Mouse (Mus musculus): ENCODE data around the gene Ccn5. TPM values are rescaled to one million over a fixed set of nuclear protein-coding genes. Genes with fewer than 3 reads are reported as not detected.

Ccn5 gene
- polyA plus RNA-seq, 1 experiment = 4.9 TPM

DNA sequence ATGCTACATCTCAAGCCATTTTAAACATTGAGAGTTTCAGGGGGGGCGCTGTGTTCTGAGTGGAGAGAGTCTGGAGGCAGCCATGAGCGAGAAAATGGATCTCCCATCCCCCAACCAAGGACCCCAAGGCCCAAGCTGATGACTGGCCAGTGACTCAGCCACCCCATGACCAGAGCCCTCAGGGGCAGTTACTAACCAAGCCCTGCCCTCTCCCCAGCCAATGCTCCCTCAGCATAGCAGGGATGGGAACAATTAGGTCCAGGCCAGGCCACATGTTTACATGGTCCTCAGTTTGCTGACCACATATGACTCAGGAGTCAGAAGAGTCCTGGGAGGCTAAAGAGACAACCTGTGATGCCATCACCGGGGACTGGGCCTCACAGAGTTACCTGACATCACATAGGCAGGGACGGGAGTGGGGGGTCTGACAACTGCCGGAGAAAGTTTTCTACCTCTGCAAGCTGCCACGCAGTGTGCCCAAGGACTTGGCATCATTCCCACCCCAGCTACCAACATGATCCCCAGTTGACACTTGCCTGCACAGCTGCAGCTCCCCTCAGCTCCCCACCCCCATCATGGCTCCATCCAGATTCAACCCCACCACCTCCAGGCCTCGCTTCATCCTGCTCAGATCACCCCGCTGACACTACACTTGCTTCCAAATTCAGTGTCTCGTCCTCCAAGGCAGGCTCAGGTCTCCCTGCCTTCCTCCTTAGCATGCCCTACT, 5.8 kb upstream of the Ccn5 start:
- Histone ChIP-seq H3K4me3 (ENCODE audit: control insufficient read depth, low read depth, low read length) (no peak overlapping the region), H3K36me3 (ENCODE audit: control insufficient read depth, insufficient read depth, low read length) (no peaks in the 10 kb centered on the region), H3K27me3 (ENCODE audit: control insufficient read depth, insufficient read depth, low read length) (no peaks in the 10 kb centered on the region), H3K27ac (ENCODE audit: control insufficient read depth, insufficient read depth, low read depth, low read length) (no peak overlapping the region), H3K4me1 (ENCODE audit: control insufficient read depth, insufficient read depth, low read length) (no peaks in the 10 kb centered on the region)
- no peak for TF ChIP-seq CTCF (IDR thresholded peaks at IDR 0.05; ENCODE audit: control insufficient read depth, insufficient read depth, insufficient replicate concordance, low read depth, low read length)
- no peak for TF ChIP-seq POLR2A (IDR thresholded peaks at IDR 0.05; ENCODE audit: control insufficient read depth, low read depth, low read length)

DNA sequence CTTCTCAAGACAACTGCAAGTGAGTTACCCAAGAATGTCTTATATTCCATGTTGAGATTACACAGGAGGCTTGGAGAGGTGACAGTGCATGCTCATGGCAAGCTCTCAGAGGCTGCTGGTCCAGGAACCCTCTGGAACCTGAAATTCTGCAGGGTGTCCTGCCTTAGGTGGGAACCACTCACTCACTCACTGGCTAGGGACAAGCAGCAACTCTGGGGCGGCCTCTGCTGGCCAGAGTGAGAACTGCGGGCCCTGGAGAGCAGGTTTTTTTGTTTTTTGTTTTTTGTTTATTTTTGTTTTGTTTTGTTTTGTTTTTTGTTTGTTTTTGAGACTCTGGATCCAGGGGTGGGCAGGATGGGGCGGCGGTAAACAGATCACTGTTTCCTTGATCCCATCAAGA, 2.6 kb downstream of the Ccn5 start:
- TF ChIP-seq POLR2A (IDR thresholded peaks at IDR 0.05; ENCODE audit: control insufficient read depth, low read depth, low read length) (no peak), CTCF (IDR thresholded peaks at IDR 0.05; ENCODE audit: control insufficient read depth, insufficient read depth, insufficient replicate concordance, low read depth, low read length) (peak; percentile 93)
- 0 out of 2 replicates have a peak overlapping the region, but pooled peaks have one; percentile 33 for H3K27ac ChIP-seq (ENCODE audit: control insufficient read depth, insufficient read depth, low read depth, low read length)
- H3K4me3 ChIP-seq (ENCODE audit: control insufficient read depth, low read depth, low read length) = no peak overlapping the region
- no peaks in the 10 kb centered on the region; the same call in 1 of the 2 replicates for H3K4me1 ChIP-seq (ENCODE audit: control insufficient read depth, insufficient read depth, low read length)
- H3K27me3 ChIP-seq (ENCODE audit: control insufficient read depth, insufficient read depth, low read length) = no peaks in the 10 kb centered on the region
- no peaks in the 10 kb centered on the region for H3K36me3 ChIP-seq (ENCODE audit: control insufficient read depth, insufficient read depth, low read length)

DNA sequence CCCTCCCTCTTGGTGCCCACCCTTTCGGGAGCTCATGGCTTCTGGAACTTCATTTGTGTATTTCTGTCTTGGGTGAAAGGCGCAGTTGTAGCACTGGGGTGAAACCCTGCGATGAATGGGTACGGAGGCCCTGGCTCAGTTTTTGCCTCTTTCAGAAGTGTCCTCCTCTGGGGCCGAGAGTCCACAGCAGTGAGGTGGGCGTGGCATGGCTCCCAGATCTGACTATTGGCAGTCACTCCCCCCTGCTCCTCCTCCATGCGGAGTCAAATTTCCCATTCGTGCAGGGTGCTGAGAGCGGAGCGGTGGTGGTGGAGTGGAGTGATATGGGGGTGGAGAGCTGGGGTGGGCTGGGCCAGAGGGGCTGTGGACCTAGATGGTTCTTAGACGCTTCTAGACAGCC, 3.1 kb downstream of the Ccn5 start:
- Histone ChIP-seq H3K27me3 (ENCODE audit: control insufficient read depth, insufficient read depth, low read length) (no peaks in the 10 kb centered on the region), H3K27ac (ENCODE audit: control insufficient read depth, insufficient read depth, low read depth, low read length) (0 out of 2 replicates have a peak overlapping the region, but pooled peaks have one; percentile 33), H3K4me3 (ENCODE audit: control insufficient read depth, low read depth, low read length) (no peak overlapping the region), H3K36me3 (ENCODE audit: control insufficient read depth, insufficient read depth, low read length) (no peaks in the 10 kb centered on the region), H3K4me1 (ENCODE audit: control insufficient read depth, insufficient read depth, low read length) (no peaks in the 10 kb centered on the region; the same call in 1 of the 2 replicates)
- TF ChIP-seq POLR2A (IDR thresholded peaks at IDR 0.05; ENCODE audit: control insufficient read depth, low read depth, low read length) (no peak), CTCF (IDR thresholded peaks at IDR 0.05; ENCODE audit: control insufficient read depth, insufficient read depth, insufficient replicate concordance, low read depth, low read length) (no peak)

DNA sequence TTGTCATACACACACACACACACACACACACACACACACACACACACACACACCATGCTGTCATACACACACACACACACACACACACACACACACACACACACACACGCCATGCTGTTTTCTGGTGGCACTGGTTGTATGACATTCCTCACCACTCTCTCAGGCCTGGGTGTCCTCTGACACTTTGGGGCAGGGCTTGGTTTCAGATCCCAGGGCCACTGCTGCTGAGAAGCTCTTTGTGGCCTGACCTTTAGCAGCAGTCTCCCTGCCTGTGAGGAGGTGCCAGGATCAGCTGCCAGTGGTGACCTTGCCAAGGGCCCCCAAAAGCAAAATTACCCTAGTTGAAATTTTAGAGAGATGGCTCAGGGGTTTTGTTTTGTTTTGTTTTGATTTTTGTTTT, 5.2 kb downstream of the Ccn5 start:
- H3K27ac ChIP-seq (ENCODE audit: control insufficient read depth, insufficient read depth, low read depth, low read length) = no peak overlapping the region
- no peaks in the 10 kb centered on the region; the same call in 1 of the 2 replicates for H3K4me1 ChIP-seq (ENCODE audit: control insufficient read depth, insufficient read depth, low read length)
- TF ChIP-seq CTCF (IDR thresholded peaks at IDR 0.05; ENCODE audit: control insufficient read depth, insufficient read depth, insufficient replicate concordance, low read depth, low read length) (no peak), POLR2A (IDR thresholded peaks at IDR 0.05; ENCODE audit: control insufficient read depth, low read depth, low read length) (no peak)
- no peak overlapping the region for H3K4me3 ChIP-seq (ENCODE audit: control insufficient read depth, low read depth, low read length)
- no peaks in the 10 kb centered on the region for H3K36me3 ChIP-seq (ENCODE audit: control insufficient read depth, insufficient read depth, low read length)
- no peaks in the 10 kb centered on the region for H3K27me3 ChIP-seq (ENCODE audit: control insufficient read depth, insufficient read depth, low read length)

DNA sequence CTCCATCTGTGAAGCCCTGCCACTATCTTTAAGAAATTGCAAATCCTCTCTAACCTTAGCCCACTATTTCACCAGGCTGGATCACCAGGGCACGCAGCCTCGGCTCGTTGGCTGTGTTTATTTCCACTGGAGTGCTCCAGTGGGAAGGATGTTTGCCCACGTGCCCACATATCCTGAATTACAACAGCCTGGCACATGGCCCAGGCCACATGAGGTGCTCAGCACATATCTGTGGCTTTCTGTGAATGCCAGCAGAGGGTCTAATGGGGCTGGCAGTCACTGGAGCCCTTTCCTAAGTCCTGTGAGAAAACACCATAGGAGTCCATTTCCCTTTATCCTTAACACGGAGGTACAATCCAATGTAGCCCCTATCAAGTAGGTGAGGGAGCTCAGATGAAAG, 5.8 kb downstream of the Ccn5 start:
- no peaks in the 10 kb centered on the region for H3K36me3 ChIP-seq (ENCODE audit: control insufficient read depth, insufficient read depth, low read length)
- no peaks in the 10 kb centered on the region for H3K27me3 ChIP-seq (ENCODE audit: control insufficient read depth, insufficient read depth, low read length)
- TF ChIP-seq CTCF (IDR thresholded peaks at IDR 0.05; ENCODE audit: control insufficient read depth, insufficient read depth, insufficient replicate concordance, low read depth, low read length) = no peak
- TF ChIP-seq POLR2A (IDR thresholded peaks at IDR 0.05; ENCODE audit: control insufficient read depth, low read depth, low read length) = no peak
- H3K27ac ChIP-seq (ENCODE audit: control insufficient read depth, insufficient read depth, low read depth, low read length) = no peak overlapping the region
- H3K4me3 ChIP-seq (ENCODE audit: control insufficient read depth, low read depth, low read length) = no peak overlapping the region
- H3K4me1 ChIP-seq (ENCODE audit: control insufficient read depth, insufficient read depth, low read length) = no peaks in the 10 kb centered on the region; the same call in 1 of the 2 replicates

DNA sequence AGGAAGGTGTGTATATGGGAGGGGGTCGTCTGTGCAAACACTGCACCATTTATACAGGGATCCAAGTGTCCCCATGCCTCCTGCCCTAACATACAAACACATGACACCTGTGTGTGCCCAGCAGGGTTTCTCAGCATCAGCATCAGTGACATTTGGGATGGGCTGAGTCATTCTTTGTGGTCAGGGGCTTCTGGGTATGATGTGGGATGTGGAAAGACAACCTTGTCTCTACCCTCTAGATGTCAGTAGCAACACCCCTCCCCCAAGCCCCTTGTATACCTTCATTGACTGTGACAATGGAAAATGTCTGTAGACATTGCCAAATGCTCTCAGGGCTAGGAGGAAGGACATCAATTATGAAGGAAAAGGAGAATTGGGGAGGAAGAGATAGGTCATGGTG, 10.5 kb downstream of the Ccn5 start:
- peaks cover 2% of the 10 kb centered on the region for H3K4me1 ChIP-seq (ENCODE audit: control insufficient read depth, insufficient read depth, low read length)
- H3K4me3 ChIP-seq (ENCODE audit: control insufficient read depth, low read depth, low read length) = no peak overlapping the region
- no peaks in the 10 kb centered on the region for H3K36me3 ChIP-seq (ENCODE audit: control insufficient read depth, insufficient read depth, low read length)
- TF ChIP-seq POLR2A (IDR thresholded peaks at IDR 0.05; ENCODE audit: control insufficient read depth, low read depth, low read length) = no peak
- TF ChIP-seq CTCF (IDR thresholded peaks at IDR 0.05; ENCODE audit: control insufficient read depth, insufficient read depth, insufficient replicate concordance, low read depth, low read length) = no peak
- no peaks in the 10 kb centered on the region for H3K27me3 ChIP-seq (ENCODE audit: control insufficient read depth, insufficient read depth, low read length)
- no peak overlapping the region for H3K27ac ChIP-seq (ENCODE audit: control insufficient read depth, insufficient read depth, low read depth, low read length)

DNA sequence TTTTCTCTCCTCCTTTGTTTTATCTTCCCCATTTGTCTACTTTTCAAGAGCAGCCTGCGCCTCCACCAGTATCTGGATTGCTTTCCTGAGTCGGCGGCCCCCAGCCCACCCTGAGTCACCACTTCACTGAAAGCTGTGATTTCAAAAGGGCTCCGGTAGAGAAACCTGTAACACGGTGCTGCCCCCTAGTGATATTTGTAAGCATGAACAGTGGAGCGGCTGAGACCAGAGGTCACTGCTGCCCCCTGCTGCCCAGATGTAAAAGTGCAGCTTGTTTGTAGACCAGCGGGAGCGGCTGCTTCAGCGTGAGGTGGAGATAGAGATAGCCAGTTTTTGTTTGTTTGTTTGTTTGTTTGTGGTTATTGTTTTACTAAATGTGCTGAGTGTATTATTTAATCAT, 17.4 kb downstream of the Ccn5 start:
- Histone ChIP-seq H3K36me3 (ENCODE audit: control insufficient read depth, insufficient read depth, low read length) (no peaks in the 10 kb centered on the region), H3K27ac (ENCODE audit: control insufficient read depth, insufficient read depth, low read depth, low read length) (no peak overlapping the region), H3K4me3 (ENCODE audit: control insufficient read depth, low read depth, low read length) (no peak overlapping the region), H3K4me1 (ENCODE audit: control insufficient read depth, insufficient read depth, low read length) (no peaks in the 10 kb centered on the region; the same call in 1 of the 2 replicates), H3K27me3 (ENCODE audit: control insufficient read depth, insufficient read depth, low read length) (no peaks in the 10 kb centered on the region)
- peak; percentile 100 for TF ChIP-seq CTCF (IDR thresholded peaks at IDR 0.05; ENCODE audit: control insufficient read depth, insufficient read depth, insufficient replicate concordance, low read depth, low read length)
- TF ChIP-seq POLR2A (IDR thresholded peaks at IDR 0.05; ENCODE audit: control insufficient read depth, low read depth, low read length) = no peak

All from testis, adult 2 months (tissue).